Mouse (Mus musculus) E14TG2a.4 (cell line): Measurements from ENCODE around the gene Acsm5.

ENCODE experiments used
- H3K27me3 ChIP-seq: 2 replicates; pipeline ENCODE4 v1.6.1; 2014; ENCODE audit warnings: low read length, control low read depth; ENCODE audit not compliant: insufficient read depth
- H3K36me3 ChIP-seq: 2 replicates; pipeline ENCODE4 v1.6.1; 2014; ENCODE audit warnings: low read length, control low read depth; ENCODE audit not compliant: insufficient read depth
- H3K4me1 ChIP-seq: replicated peaks from 2 replicates; pipeline ENCODE4 v1.6.1; 2014; ENCODE audit warnings: low read depth, low read length, control low read depth
- H3K4me3 ChIP-seq: replicated peaks from 2 replicates; pipeline ENCODE4 v1.5.1; 2014; ENCODE audit warnings: mild to moderate bottlenecking, low read length
- H3K9me3 ChIP-seq: 2 replicates; pipeline ENCODE4 v1.6.1; 2014; ENCODE audit warnings: low read length, control low read depth
- CTCF ChIP-seq: conservative IDR thresholded peaks from 2 replicates; pipeline ENCODE4 v1.5.1; 2014; ENCODE audit warnings: low read length
- NANOG ChIP-seq: IDR thresholded peaks from 2 replicates; pipeline ENCODE4 v1.6.1; 2014; ENCODE audit warnings: borderline replicate concordance, low read length, mixed read lengths
- POU5F1 ChIP-seq: IDR thresholded peaks from 2 replicates; pipeline ENCODE4 v1.6.1; 2014; ENCODE audit warnings: low read length, borderline replicate concordance

Acsm5 gene

DNA sequence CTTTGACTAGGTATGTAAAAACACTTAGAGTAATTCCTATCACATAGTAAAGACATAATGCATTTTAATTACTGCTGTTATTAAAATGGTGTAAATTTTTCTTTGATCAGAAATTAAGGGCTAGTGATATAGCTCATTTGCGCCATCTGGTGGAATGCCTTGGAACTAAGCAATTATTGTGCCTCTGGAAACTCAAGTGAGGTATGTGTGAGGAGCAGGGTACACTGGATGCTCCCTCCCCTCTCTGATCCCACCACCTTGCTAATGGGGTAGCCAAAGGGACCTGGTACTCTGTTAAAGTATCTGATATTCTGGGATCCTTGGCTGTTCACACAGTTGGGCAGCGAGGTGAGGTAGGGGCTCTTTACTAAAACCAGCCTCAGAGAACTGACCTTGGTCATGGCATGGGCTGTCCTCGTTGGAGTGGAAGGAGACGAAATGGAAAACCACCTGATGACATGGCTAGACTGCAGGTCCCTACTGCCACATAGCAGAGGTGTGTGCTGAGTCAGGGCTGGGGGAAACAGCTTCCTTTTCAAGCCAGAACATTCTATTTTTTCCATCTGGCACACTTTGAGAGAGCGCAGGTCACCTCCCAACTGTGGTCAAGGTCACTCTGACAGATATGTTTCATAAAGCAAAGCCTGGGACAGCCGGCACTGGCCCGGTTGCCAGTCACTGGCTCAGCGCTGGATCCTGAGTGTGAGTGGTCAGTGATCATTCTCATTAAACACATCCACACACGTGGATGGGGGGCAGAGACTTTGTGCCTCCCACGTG lies 3.6 kb upstream of the Acsm5 start:
- Histone ChIP-seq H3K4me1 (no peaks in the 10 kb centered on the region), H3K9me3 (peaks cover 4% of the 10 kb centered on the region; the same call in 1 of the 2 replicates), H3K4me3 (no peak overlapping the region), H3K27me3 (peaks cover 23% of the 10 kb centered on the region), H3K36me3 (no peaks in the 10 kb centered on the region)
- peak; percentile 77 for TF ChIP-seq CTCF
- TF ChIP-seq POU5F1 = no peak

DNA sequence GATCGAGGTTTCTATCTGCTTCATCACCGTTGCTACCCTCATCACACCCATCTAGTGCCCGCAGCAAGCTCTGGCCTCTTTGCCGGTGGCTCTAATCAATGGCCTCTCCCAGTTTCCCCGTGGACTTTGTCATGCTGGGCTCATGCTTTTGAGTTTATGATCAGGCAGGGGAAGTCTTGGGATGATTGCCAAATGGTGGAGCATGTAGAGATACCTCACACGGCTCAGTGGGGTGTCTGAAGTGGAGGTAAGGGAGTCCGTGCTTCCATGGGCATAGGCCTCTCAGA lies 3.0 kb upstream of the Acsm5 start:
- Histone ChIP-seq H3K27me3 (peaks cover 23% of the 10 kb centered on the region), H3K36me3 (no peaks in the 10 kb centered on the region), H3K4me3 (no peak overlapping the region), H3K4me1 (no peaks in the 10 kb centered on the region), H3K9me3 (peaks cover 7% of the 10 kb centered on the region; the same call in 1 of the 2 replicates)
- TF ChIP-seq CTCF = no peak

DNA sequence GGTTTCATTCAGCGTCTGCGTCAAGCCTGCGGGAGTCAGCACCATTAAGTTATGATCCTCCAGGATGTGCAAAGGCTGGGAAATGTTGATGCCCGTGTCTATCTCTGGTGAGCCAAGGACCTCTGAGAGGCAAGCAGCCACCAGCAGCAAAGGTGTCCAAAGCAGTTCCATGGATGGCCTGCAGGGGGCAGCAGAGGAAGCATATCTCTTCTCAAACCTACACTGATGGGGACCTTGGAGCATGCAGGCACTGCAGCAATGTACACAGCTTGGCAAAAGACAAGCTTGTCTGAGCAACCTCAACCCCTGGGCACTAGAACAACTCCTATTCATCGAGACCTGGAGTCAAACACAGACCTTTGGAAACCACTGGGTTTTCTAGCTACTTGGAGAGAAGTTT lies 391 bp downstream of the Acsm5 start:
- peaks cover 13% of the 10 kb centered on the region; the same call in 1 of the 2 replicates for H3K9me3 ChIP-seq
- H3K4me3 ChIP-seq = no peak overlapping the region
- TF ChIP-seq POU5F1 = no peak
- no peak for TF ChIP-seq NANOG
- peak; percentile 92 for TF ChIP-seq CTCF
- no peaks in the 10 kb centered on the region for H3K36me3 ChIP-seq
- no peaks in the 10 kb centered on the region for H3K4me1 ChIP-seq
- H3K27me3 ChIP-seq = peaks cover 23% of the 10 kb centered on the region

DNA sequence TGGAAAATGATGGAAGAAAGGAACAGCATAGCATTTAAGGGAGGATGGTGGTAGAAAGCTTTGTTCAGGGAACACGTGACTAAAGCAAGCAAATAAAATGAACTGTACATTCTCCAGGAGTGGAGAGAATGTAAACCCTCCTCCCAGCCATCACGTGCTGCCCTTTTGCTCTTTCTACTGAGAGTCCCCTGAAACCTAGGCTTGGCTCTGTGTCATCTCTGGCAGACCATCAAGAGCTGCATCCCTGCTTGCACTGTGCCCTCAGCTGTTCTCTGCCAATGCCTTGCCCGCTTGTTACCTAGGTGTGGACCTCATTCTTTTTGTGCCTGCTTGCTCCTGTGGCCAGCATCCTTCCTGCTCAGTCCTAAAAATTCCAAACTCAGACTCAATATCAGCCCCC lies 2.6 kb downstream of the Acsm5 start:
- TF ChIP-seq POU5F1 (no peak), NANOG (no peak), CTCF (no peak)
- no peaks in the 10 kb centered on the region for H3K4me1 ChIP-seq
- peaks cover 30% of the 10 kb centered on the region for H3K27me3 ChIP-seq
- no peak overlapping the region for H3K4me3 ChIP-seq
- H3K36me3 ChIP-seq = no peaks in the 10 kb centered on the region
- H3K9me3 ChIP-seq = peaks cover 13% of the 10 kb centered on the region; the same call in 1 of the 2 replicates

DNA sequence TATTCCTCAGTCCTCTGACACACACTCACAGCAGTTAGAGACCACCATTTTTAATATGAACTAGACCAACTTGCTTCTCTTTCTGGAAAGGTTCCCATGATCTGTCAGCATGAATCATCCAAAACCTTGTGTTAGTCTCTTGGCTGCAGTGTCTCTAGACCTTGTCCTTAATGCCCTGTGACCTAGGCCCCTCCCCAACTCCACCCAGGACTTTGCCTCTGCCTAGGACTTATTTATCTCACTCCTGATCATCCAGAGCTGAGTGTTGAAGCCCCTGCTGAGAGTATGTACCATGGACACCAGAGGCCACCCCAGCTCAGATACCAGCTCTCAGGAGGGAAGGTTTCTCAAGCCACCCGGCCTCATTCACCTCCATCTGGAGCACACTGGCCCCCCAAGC lies 3.1 kb downstream of the Acsm5 start:
- no peaks in the 10 kb centered on the region for H3K4me1 ChIP-seq
- TF ChIP-seq POU5F1 (no peak), CTCF (no peak), NANOG (no peak)
- peaks cover 30% of the 10 kb centered on the region for H3K27me3 ChIP-seq
- H3K4me3 ChIP-seq = no peak overlapping the region
- peaks cover 13% of the 10 kb centered on the region; the same call in 1 of the 2 replicates for H3K9me3 ChIP-seq
- no peaks in the 10 kb centered on the region for H3K36me3 ChIP-seq

DNA sequence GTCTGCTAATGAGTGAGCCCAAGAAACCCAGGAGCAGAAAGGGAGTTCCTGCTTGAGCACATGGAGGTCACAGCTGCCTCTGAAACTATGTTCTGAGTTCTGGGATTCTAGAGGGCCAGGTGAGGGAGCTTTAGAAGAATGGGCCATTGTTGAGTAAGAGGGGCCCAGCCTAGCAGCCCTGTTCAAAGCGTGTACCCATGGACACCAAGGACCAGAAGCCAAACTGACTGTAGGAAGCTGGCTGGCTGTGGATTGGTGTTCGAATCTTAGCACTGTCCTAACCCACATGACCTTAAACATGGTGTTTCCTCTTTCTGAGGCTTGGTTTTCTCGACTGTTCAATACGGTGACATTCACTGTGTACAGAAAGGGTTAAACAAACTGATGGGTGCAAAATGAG lies 4.1 kb downstream of the Acsm5 start, which contains the start of gene Pdilt:
Pdilt (minus strand) TSS at position 101 of the 400 bp plus-strand sequence.
- Histone ChIP-seq H3K4me1 (no peaks in the 10 kb centered on the region), H3K36me3 (no peaks in the 10 kb centered on the region), H3K9me3 (peaks cover 13% of the 10 kb centered on the region; the same call in 1 of the 2 replicates), H3K27me3 (peaks cover 25% of the 10 kb centered on the region), H3K4me3 (no peak within 1 kb of the TSS)
- TF ChIP-seq NANOG = no peak
- TF ChIP-seq POU5F1 = no peak
- no peak for TF ChIP-seq CTCF

DNA sequence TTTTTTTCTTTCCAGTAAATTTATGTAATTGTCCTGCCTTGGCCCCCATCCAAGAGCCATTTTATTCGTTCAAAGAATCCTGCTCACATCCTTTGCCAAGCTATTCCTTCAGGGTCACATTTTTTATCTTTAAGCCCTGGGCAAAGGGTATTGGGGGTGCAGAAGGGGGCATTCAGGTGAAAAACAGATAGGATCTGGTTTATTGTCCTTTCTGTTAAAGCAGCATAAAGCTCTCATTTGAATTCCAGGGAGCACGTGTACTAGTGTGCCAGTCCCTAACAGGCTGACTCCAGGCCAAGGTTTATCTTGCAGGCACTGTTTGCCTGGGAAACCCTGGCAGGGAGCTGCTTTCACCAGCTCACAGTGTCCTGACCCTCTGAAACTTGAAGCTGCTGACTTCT lies 6.6 kb downstream of the Acsm5 start:
- TF ChIP-seq CTCF (no peak), NANOG (no peak), POU5F1 (no peak)
- Histone ChIP-seq H3K36me3 (no peaks in the 10 kb centered on the region), H3K9me3 (peaks cover 7% of the 10 kb centered on the region; the same call in 1 of the 2 replicates), H3K4me1 (no peaks in the 10 kb centered on the region), H3K4me3 (no peak overlapping the region), H3K27me3 (peaks cover 21% of the 10 kb centered on the region)

DNA sequence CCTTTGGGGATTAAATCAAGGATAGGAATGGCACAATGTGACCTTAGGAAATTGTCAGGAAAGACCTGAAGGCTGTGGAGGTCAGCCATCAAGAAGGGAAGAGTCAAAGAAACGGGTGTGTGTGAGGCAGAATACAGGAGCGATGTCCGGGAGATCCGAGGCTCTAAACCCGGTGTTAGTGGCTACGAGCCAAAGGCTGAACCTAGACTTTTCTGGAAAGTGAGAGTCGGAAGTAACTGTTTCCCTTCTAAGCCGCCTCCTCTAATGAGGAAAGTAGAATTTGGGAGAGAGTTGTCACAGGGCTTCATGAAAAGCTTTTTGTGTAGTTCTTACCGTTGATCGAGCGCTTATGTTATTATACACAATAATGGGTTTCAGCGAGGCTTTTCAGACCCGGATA lies 7.2 kb downstream of the Acsm5 start:
- no peaks in the 10 kb centered on the region for H3K4me1 ChIP-seq
- 0 out of 2 replicates have a peak, but pooled peaks cover 6% of the 10 kb centered on the region for H3K9me3 ChIP-seq
- no peaks in the 10 kb centered on the region for H3K36me3 ChIP-seq
- no peak overlapping the region for H3K4me3 ChIP-seq
- TF ChIP-seq POU5F1 = no peak
- no peak for TF ChIP-seq NANOG
- no peak for TF ChIP-seq CTCF
- peaks cover 21% of the 10 kb centered on the region for H3K27me3 ChIP-seq

DNA sequence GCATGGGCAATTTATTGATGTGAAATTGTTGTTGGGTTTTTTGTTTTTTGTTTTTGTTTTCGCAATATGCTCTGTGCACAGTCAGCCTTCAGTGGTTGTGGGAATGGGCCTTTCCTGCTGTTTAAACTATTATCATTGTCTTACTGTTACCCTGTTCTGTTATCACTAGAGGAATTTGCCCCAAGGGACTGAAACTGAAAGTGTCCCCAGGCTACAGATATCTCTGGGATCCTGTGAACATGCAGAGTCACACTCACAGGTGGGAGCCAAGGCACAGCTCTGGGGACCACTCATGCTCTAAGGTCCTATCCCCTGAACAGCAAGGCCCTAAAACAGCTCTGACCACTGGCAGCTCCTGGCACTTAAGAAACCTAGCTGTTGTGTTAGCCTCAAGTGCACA lies 7.9 kb downstream of the Acsm5 start:
- Histone ChIP-seq H3K9me3 (0 out of 2 replicates have a peak, but pooled peaks cover 3% of the 10 kb centered on the region), H3K36me3 (no peaks in the 10 kb centered on the region), H3K4me1 (no peaks in the 10 kb centered on the region), H3K27me3 (peaks cover 21% of the 10 kb centered on the region), H3K4me3 (no peak overlapping the region)
- no peak for TF ChIP-seq POU5F1
- no peak for TF ChIP-seq CTCF
- no peak for TF ChIP-seq NANOG
